Mouse (Mus musculus): ENCODE data around the gene Cenpf.

DNA sequence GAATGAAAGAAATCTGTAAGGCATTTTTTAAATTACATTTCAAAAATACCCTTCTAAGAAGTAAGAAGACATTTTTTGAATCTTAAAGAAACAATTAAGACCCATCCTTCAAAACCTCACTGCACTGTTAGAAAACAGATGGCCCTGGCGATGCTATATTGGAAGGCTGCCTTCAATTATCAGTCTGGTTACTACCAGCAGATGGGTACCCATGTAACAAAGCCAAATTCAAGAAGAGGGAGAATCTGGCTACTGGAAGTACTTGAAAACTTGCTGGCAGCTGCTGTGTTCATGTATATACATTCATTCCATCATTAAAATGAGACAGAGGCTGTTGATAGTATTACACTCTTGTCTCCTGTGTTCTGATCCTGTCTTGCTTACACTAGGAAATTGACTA lies 24.4 kb downstream of the Cenpf start:
- TF ChIP-seq POLR2A (IDR thresholded peaks at IDR 0.05; ENCODE audit: borderline replicate concordance, low read depth, low read length) = no peak
- TF ChIP-seq CTCF (IDR thresholded peaks at IDR 0.05; ENCODE audit: low read depth, low read length) = no peak
